Mouse (Mus musculus) olfactory bulb, adult 2 months (tissue): ENCODE results near the gene Alkbh6. TPM values are rescaled to one million over a fixed set of nuclear protein-coding genes. Genes with fewer than 3 reads are reported as not detected.

Source experiments
- H3K27ac ChIP-seq: fragments of 200-500 bp; 2 replicates; pipeline ENCODE4 v1.5.1; 2012; ENCODE audit warnings: low read depth, low read length; ENCODE audit not compliant: insufficient read depth
- H3K4me1 ChIP-seq: fragments of 200-500 bp; 2 replicates; pipeline ENCODE4 v1.6.1; 2012; ENCODE audit warnings: low read length; ENCODE audit not compliant: control insufficient read depth, insufficient read depth
- H3K4me3 ChIP-seq: fragments of 200-500 bp; 2 replicates; pipeline ENCODE4 v1.5.1; 2012; ENCODE audit warnings: mild to moderate bottlenecking, low read depth, low read length, moderate library complexity; ENCODE audit not compliant: insufficient read depth
- CTCF ChIP-seq: fragments of 200-500 bp; IDR thresholded peaks from 2 replicates; pipeline ENCODE4 v1.5.1; 2012; ENCODE audit warnings: low read depth, mild to moderate bottlenecking, low read length, moderate library complexity; ENCODE audit not compliant: insufficient read depth
- POLR2A ChIP-seq: fragments of 200-500 bp; IDR thresholded peaks from 2 replicates; pipeline ENCODE4 v1.6.1; 2012; ENCODE audit warnings: mild to moderate bottlenecking, low read depth, low read length, moderate library complexity; ENCODE audit not compliant: insufficient read depth
- WGBS: fragments of 180-500 bp; shearing (Covaris S2); methylation state at CpG from one replicate; pipeline ENCODE4 v1.1.7; 2018; 5-methylcytosine and 5-hydroxymethylcytosine counted together
- polyA plus RNA-seq: library from polyadenylated mRNA; stranded (reverse); fragments of >200 nt; gene quantifications from 2 replicates; pipeline ENCODE4 v1.2.4, GENCODE M21; 2012; ENCODE audit warnings: low replicate concordance; ENCODE audit not compliant: missing spikeins, insufficient read depth, insufficient read length

Gene Alkbh6
- polyA plus RNA-seq, 1 experiment = not detected

GRCm38 (mm10) chr7:30291215-30292131 lies 17.0 kb upstream of the Alkbh6 start, which contains the start of gene Clip3:
Gene Clip3 (plus strand): TSS chr7:30291728.
- Histone ChIP-seq H3K4me3 (peak within 1 kb of the TSS; percentile 86), H3K4me1 (peaks cover 25% of the 10 kb centered on the region), H3K27ac (peak within 1 kb of the TSS; percentile 84)
- 6% methylated on average over 35 of the region's 35 CpGs for WGBS
- TF ChIP-seq POLR2A (peak; percentile 93), CTCF (no peak)

- 27% methylated on average over 13 of the region's 13 CpGs for WGBS
- no peak overlapping the region for H3K27ac ChIP-seq
- peak overlapping the region; percentile 18; the same call in 1 of the 2 replicates for H3K4me3 ChIP-seq
These were observed 14.7 kb upstream of the Alkbh6 start for GRCm38 (mm10) chr7:30293795-30294194.

GRCm38 (mm10) chr7:30294296-30294695 lies 14.2 kb upstream of the Alkbh6 start:
- H3K27ac ChIP-seq = 0 out of 2 replicates have a peak overlapping the region, but pooled peaks have one; percentile 10
- no peak overlapping the region for H3K4me3 ChIP-seq
- 59% methylated on average over 5 of the region's 5 CpGs for WGBS

More at GRCm38 (mm10) chr7:30293795-30294194, 14.7 kb upstream of the Alkbh6 start:
- peaks cover 25% of the 10 kb centered on the region for H3K4me1 ChIP-seq
- no peak for TF ChIP-seq POLR2A
- no peak for TF ChIP-seq CTCF

GRCm38 (mm10) chr7:30295103-30295502 lies 13.4 kb upstream of the Alkbh6 start:
- no peak for TF ChIP-seq POLR2A
- TF ChIP-seq CTCF = no peak
- WGBS = 61% methylated on average over 10 of the region's 10 CpGs
- H3K27ac ChIP-seq = 0 out of 2 replicates have a peak overlapping the region, but pooled peaks have one; percentile 10

More at GRCm38 (mm10) chr7:30294296-30294695, 14.2 kb upstream of the Alkbh6 start:
- TF ChIP-seq CTCF (no peak), POLR2A (no peak)
- peaks cover 25% of the 10 kb centered on the region for H3K4me1 ChIP-seq

GRCm38 (mm10) chr7:30296816-30297215 lies 11.7 kb upstream of the Alkbh6 start:
- Histone ChIP-seq H3K4me3 (no peak overlapping the region), H3K27ac (no peak overlapping the region), H3K4me1 (peaks cover 19% of the 10 kb centered on the region)
- TF ChIP-seq POLR2A (no peak), CTCF (no peak)
- 90% methylated on average over 15 of the region's 15 CpGs for WGBS

More at GRCm38 (mm10) chr7:30295103-30295502, 13.4 kb upstream of the Alkbh6 start:
- Histone ChIP-seq H3K4me1 (peaks cover 25% of the 10 kb centered on the region), H3K4me3 (no peak overlapping the region)

GRCm38 (mm10) chr7:30297266-30297665 lies 11.3 kb upstream of the Alkbh6 start:
- H3K4me1 ChIP-seq = peaks cover 19% of the 10 kb centered on the region
- no peak overlapping the region for H3K27ac ChIP-seq
- 83% methylated on average over 16 of the region's 16 CpGs for WGBS
- no peak overlapping the region for H3K4me3 ChIP-seq
- TF ChIP-seq POLR2A = no peak
- TF ChIP-seq CTCF = no peak

GRCm38 (mm10) chr7:30300914-30301313 lies 7.6 kb upstream of the Alkbh6 start:
- Histone ChIP-seq H3K4me1 (no peaks in the 10 kb centered on the region), H3K4me3 (no peak overlapping the region), H3K27ac (no peak overlapping the region)
- TF ChIP-seq POLR2A (no peak), CTCF (0 out of 2 replicates have a peak, but pooled peaks have one; percentile 3)
- 48% methylated on average over 3 of the region's 3 CpGs for WGBS

- H3K4me1 ChIP-seq = peaks cover 18% of the 10 kb centered on the region
- no peak for TF ChIP-seq POLR2A
- no peak for TF ChIP-seq CTCF
- H3K27ac ChIP-seq = no peak overlapping the region
- WGBS = 88% methylated on average over 16 of the region's 16 CpGs
- no peak overlapping the region for H3K4me3 ChIP-seq
These were observed 2.3 kb upstream of the Alkbh6 start for GRCm38 (mm10) chr7:30306083-30306779.
